Mouse (Mus musculus) erythroid progenitor cell, adult 5-6 weeks (primary cell): ENCODE results near the gene Plekho1. TPM values are rescaled to one million over a fixed set of nuclear protein-coding genes. Genes with fewer than 3 reads are reported as not detected.
A peak's percentile ranks its signal among the peaks of the same experiment; 100 is the strongest.
"Not testable (repeated sequence)": the region's sequence is repeated elsewhere in the genome, so short reads cannot be mapped to it uniquely, and the experiment has no call there.

Experiments used
- ATAC-seq: replicated peaks from 2 replicates; pipeline ENCODE4 v1.8.0; 2016; ENCODE audit warnings: moderate number of reproducible peaks, mild to moderate bottlenecking, moderate TSS enrichment, inconsistent platforms; ENCODE audit not compliant: poor library complexity, low FRiP score, severe bottlenecking
- total RNA-seq, 2 experiments: library from RNA; stranded (forward) in 1 of 2; stranded (reverse) in 1 of 2; fragments of 150-400 nt in 1 of 2; fragments of 186-747, 209-891 nt in 1 of 2; gene quantifications; 2 replicates each; pipeline versions ENCODE4 v1.2.3 to v1.2.4; 2015 to 2017; ENCODE audit warnings: low replicate concordance in 2 of 2

Plekho1 gene
- total RNA-seq, 2 experiments from 2014 or later: 13.4 to 18.6 TPM

DNA sequence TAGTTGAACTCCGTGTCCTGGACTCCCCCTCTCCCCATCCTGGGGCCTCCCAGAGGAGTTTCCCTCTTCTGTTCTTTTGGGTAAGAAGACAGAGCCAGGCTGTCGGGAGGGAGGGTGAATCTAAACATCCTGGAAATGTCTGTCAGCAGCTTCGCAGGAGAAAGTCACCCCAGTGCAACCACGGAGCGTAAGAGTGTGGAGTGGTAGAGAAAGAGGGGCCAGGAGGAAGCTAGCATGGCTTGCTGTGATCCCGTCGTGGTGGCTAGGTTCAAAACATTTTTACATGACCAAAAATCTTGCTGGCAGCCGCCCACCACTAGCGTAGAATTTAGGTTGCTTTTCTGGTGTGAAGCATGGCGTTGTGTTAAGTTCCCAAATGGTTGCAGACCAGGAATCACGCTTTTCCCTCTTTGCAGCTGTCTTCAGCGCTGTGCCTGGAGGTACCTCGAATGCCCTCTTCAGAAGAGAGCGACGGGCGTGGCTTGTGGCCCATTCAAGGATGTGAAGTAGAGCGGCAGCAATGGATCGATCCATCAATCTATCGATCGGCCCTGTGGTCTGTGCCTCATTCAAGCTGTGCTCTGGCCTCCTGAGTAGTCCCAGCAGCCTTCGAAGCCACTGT is 9.7 kb downstream of the Plekho1 start:
- ATAC-seq: no peak

DNA sequence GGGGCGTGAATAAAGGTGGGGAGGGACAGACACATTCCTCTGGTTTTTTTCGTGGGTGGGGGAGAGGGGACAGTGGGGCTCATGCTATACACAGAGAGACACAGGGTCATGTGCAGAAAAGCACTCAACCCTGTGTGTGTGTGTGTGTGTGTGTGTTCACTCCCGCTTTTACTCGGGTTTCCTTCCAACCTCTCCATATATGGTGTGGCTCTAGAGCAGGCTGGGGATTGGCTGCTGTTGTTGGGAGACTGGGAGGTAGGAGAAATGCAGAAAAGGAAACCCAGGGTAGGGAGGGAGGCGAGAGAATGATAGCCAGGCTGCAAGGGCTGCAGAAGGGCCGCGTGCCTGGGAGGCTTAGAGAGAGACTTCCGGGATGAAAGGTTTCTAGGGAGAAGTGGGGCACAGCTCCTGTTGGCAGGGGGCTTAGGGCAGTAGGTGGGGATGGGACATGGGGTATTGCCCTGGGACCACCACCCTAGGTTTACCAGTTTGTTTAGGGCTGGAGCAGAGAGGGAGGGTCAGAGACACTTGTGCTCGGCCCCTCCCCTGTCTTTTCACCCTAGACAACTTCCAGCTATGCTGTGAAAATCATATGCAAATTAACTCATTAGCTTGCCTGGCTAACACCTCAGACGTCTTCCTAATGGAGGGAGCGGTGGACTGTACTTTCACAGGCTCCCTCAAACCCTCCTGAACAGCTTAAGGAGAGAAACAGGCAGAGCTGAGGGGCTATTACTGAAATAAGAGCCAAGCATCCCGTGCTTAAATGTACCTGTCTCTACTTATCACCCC is 10.4 kb downstream of the Plekho1 start:
- ATAC-seq: no peak

DNA sequence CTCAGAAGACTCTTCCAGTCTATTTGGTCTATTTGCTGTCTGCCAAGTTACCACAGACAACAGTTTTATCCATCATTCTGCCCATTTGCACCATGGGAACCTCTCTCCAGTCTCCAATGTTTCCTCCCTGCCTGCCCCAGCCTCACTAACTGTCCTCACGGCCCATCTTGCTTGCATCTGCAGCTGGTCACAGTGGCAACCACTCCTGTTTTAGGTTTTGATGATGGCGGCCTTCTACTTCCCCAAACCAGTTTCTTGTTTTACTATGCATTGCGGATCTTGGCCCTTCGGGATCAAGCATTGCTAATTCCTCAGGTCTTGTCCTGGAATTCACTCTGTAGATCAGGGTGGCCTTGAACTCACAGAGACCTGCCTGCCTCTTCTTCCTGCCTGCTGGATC is 13.7 kb downstream of the Plekho1 start:
- ATAC-seq: no peak

DNA sequence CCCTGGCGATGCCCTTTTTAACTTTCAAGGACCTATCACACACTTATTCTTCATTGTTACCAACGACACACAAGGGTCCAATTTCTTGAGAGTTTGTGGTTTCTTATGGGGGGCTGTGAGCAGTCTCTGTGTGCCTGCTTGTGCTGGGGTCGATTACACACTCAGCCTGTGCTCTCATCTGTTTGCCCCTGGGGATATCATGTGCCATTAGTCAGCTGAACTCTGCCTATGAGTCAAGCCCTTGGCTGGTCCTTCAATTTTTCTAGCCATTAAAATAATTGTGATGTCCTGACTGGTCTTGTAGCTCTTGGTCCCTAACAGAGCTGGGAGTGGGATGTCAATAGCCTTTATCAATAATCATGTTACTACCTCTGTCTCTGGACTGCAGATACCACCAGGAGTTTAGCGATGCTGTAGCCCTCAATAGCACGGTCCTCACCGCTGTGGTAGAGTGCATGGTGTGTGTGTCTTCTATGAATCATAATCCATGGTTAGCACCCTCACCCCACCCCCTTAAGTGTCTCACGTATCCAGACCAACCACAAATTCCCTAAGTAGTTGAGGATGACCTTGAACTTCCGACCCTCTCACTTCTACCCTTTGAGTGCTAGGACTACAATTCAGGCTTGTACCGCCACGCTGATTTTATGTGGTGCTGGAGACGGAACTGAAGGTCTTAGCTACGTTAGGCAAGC is 15.4 kb downstream of the Plekho1 start:
- ATAC-seq: no peak

DNA sequence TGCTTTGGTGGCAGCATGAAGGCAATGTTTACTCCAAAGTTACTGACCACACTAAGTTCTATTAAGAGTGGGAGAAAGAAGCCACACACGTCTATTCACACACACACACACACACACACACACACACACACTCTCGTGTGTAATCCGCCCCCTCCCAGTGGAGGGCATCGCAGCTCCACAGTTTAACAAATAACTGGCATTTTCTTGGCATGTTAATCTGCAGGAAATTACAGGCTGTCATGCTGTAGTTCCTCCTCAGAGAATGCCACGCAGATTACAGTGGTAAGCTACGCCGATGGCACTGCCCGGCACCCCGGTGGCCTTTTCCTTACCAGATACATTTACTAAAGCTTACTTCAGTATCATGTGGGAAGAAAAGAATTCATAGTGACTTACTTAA is 17.5 kb downstream of the Plekho1 start:
- ATAC-seq: no peak

DNA sequence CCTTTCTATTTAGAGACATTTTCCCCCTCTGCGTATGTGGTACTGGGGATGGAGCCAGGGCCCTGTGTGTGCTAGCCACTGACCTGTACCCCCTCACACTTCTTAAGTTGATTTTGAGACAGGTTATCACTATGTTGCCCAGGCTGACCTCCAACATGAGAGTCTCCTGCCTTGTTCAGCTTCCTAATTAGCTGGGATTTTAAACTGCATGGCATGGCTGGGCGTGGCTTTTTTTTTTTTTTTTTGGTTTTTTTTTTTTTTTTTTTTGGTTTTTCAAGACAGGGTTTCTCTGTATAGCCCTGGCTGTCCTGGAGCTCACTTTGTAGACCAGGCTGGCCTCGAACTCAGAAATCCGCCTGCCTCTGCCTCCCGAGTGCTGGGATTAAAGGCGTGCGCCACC is 18.2 kb downstream of the Plekho1 start:
- ATAC-seq: not testable (repeated sequence)

DNA sequence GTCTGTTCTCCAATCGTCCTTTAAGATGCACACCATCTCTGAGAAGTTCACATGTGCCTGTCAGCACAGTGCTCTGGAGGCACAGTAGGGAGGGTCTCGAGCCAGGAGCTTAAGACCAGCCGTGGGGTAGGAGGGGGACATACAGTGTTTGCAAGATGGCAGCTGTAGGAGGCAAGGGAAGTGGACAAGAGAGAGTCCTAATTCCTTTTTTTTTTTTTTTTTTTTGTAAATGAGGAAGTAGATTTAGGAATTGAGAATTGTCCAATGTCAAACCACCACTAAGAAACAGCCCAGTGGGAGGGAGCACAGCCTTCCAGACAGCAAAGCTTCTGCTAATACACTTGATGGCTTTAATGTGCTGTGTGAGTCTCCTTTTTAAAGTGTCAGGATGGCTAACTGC is 18.7 kb downstream of the Plekho1 start:
- ATAC-seq: no peak

DNA sequence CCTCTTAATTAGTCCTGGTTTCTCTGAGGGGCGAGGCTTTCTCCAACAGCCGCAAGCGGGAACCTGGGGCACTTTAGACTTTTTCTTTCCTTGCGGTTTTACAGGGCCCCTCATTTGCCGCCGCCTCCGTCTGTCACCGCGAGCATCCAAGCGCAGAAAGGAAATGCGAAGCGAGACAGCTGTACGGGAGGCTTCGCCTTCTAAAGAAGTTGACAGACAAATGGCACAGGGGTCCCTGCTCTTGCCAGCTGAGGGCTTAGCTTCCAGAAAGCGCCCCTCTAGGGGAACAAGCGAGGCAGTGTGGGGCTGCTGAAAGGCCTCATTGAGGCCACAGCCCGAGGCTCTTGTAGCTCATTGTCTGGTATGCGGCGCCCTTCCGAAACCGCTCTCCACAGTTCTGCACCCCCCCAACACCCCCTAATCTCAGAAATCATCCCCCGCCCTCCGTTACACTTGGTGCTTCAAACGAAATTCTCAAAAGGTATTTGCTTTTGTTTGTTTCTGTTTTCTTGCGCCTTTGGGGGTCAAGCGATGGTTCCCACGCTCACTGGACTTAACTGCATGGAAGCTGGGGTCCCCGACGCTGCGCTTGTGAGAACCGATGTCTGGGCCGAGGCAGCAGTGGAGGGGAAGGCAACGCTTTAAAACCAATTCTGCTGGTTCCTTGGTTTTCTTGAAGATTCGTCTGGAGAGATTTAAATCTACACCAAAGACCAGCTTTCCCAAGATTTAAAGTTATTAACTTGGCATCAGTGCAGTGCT is 22.7 kb downstream of the Plekho1 start:
- ATAC-seq: no peak

DNA sequence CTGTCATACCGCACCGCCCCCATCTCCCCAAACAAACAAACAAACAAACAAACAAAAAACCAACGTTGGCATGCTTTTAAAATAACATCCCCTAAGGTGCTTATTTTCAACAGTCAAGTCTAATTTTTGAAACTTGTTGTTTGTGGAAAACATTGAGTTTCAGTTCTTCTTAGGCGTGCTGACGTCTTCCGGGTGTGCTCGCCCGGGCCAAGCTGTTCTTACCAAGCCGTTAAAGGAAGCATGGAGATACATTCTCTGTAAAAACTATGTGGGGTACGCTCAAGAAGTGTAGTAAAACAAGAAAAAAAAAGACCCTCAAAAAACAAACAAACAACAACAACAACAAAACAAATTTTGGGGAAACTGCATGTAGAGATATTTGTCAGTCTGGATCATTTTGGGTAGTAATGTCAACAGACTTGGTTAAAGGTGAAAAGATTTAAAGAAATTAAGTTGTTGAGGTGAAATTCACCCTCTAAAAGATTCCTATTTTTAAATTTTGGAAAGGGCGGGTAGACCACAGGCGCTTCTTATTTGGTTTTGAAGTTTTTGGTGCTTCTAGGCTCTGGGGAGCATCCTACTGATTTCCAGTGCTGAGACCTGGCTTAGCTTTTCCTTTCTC is 23.4 kb downstream of the Plekho1 start:
- no peak for ATAC-seq

DNA sequence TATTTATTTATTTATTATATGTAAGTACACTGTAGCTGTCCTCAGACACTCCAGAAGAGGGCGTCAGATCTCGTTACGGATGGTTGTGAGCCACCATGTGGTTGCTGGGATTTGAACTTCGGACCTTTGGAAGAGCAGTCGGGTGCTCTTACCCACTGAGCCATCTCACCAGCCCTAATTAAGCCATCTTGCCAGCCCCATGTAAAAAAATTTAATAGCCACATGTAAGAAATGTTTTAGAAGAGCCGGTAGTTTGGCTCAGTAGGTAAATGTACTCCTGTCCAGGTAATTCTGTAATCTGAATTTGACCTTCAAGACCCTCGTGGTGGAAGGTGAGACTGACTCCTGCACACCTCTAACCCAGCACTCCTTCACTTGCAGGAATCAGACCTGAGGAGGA is 25.1 kb downstream of the Plekho1 start:
- ATAC-seq: not testable (repeated sequence)

DNA sequence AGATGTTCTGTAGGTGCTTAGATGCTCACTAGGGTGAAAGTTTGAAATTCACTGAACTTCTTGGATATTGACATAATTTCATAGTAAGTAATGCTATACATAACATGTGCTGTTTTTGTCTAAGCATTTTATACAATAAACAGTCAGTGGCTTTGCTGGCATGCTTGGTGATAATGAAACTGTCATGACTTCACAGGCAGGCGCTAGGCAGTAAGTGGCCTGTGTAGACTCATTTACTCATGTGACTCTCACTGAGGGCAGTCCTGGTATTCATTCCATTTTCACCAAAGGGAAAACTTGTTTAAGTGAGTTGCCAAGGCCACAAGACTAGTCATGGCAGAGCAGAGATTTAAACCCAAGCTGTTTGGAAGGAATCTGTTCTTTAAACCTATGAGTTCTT is 26.5 kb downstream of the Plekho1 start:
- no peak for ATAC-seq

DNA sequence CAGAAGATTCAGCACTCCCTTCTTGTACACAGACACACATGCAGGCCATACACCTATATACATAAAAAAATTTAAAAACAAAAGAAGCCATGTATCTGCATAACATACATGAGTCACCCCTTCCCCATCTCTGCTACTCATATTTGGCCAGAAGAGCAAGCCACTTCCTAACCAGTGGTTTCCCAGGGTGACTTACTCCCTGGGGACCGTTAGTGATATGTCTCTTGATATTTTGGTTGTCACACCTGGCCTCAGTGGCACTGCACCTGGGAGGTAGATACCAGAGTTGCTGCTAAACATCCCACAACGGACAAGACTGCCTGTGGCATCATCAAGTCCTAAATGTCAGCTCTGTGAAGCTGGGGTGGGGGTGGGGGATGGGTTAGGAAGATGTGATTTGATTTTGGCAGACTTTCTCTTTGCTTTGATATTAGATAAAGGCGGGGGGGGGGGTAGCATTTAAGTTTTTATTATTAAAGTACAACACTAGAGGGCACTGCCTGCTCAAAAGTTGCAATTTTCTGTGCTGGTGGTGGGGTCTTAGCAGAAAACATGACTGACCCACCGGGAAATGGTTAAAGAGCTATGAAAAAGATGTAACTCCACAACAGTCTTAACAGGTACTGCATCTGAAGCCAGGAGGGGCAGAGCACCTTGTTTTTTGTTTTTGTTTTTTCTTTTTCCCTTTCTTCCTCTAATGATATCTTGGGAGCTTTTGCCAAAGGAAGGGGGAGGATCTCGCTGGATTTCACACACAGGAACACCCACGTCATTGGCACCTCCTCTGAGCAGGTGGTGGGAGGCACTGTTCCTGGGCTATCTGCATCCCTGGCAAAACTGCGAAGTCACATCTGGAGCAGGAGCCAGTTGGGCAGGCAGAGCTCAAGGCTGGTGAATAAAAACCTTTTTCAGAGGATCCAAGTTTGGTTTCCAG is 30.0 kb downstream of the Plekho1 start:
- ATAC-seq: no peak

DNA sequence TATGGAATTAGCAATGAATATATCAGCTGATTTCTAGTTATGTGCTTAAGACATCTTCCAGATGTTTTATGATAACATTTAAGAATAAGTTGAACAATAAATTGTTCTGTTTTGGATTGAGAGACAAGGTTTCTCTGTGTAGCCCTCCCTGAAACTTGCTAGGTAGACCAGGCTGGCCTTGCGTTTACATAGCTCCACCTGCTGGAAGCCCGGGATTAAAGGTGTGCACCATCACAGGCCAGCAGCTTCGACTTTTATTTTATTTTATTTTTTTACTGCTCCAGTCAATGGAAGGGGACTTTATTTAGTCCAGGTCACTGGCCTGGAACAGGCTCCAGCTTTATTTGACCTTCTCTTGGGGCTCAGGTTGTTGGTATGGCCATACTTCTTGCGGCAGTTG is 32.1 kb downstream of the Plekho1 start:
- ATAC-seq: no peak

DNA sequence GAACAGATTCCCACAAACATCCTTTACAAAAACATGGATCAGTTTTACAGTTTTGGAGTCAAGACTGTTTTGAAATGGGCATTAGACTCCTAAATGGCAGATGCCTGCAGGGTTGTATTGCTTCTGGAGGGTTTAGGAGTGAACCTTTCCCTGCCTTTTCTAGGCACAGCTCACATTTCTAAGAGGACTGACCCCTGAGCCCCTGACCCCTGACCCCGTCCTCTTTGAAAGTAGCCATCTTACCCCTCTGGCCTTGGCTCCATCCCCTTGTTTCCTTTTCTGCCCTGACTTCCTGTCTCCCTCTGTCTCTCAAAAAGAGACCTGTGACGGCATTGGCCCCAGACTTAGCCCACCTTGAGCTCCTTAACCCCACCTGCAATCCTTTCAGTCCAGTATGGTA is 32.6 kb downstream of the Plekho1 start:
- ATAC-seq: no peak

DNA sequence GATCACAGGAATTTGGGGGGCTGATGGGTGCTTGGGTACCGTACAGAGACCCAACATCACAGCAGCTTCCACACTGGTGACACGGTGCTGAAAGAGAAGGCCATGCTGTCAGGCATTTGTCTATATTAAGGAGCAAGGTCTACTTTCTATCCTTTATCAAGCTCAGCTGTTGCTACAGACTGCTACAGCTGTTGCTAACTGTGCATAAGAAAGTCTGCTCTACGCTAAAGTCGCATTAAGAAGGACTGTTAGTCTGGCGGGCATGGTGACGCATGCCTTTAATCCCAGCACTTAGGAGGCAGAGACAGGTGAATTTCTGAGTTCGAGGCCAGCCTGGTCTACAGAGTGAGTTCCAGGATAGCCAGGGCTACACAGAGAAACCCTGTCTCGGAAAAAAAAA is 33.6 kb downstream of the Plekho1 start:
- not testable (repeated sequence) for ATAC-seq

DNA sequence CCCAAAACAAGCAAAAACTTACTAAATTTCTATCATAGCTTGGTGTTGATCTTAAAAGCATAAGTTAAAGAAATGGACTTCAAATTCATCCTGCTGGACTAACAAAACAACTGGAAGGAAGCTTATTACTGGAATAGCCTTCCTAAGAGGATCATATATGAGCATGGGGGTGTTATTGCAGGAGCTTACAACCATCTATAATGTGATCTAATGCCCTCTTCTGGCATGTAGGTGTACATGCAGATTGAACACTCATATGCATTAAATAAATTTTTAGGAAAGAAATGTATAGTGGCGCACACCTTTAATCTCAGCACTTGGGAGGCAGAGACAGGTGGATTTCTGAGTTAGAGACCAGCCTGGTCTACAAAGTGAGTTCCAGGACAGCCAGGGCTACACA is 36.0 kb downstream of the Plekho1 start:
- ATAC-seq: no peak

DNA sequence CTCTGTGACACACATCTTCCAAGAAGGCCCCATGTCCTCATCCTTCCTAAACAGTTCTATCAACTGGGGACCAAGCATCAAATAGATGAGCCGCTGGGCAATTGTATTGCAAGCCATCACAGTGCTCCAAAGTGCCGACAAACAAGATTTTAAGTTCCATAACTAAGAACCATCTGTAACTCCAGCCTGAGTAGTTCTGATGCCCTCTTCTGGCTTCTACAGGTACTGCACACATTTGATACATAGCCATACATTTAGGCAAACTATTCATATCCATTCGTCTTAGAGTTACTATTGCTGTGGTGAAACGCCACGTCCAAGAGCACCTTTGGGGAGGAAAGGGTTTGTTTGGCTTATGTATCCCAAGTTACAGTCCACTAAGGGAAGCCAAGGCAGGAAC is 36.7 kb downstream of the Plekho1 start:
- 0 out of 2 replicates have a peak, but pooled peaks have one; percentile 53 for ATAC-seq

DNA sequence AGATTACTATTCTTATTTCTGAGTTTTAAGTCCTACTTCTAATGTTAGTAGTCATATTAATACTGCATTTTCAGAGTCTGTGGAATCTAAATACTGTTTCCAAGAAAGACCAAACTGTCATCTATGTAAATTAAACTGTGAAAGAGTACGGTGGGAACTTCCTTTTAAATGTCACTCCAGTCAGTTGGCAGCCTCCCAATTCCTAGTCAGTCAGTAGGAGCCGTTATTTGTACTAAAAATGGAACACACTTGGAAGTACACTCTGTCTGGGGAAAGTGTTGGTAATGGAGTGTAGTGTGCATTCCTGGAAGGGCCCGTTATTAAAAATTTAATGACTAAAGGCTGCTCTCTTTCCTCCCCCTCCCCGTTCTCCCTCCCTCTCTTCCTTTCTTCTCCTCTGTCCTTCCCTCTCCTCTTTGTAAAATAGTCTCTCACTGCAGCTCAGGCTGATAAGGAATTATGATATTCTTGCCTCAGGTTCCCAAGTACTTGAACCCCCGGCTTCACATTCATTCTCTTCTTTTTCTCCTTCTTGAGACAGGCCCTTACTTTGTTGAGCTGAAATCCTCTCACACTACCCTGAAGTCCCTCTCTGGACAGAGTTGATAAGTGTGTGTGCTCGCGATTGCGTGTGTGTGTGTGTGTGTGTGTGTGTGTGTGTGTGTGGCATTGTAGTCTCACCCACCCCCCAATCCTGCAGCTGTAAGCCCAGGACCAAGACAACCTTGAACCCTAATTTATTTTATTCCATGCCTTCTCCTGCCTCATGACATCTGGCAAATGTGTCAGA is 38.2 kb downstream of the Plekho1 start:
- no peak for ATAC-seq
